Mouse (Mus musculus): ENCODE results near the gene Gm28230.

DNA sequence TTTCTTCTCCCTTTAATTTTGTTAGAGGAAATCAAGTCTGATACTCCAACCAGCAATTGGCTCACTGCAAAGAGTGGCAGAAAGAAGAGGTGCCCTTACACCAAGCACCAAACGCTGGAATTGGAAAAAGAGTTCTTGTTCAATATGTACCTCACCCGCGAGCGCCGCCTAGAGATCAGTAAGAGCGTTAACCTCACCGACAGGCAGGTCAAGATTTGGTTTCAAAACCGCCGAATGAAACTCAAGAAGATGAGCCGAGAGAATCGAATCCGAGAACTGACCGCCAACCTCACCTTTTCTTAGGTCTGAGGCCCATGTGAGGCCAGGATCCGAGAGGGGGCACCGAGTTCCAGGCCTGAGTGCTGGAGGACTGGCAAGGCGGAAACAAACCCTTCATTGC lies 32.5 kb upstream of the Gm28230 start:
- TF ChIP-seq CTCF (IDR thresholded peaks at IDR 0.05; ENCODE audit: extremely low read depth, insufficient read length, insufficient replicate concordance, low read depth, low read length) (peak; percentile 29; the same call in 1 of the 2 replicates), POLR2A (IDR thresholded peaks at IDR 0.05; ENCODE audit: low read depth, low read length) (no peak)
